Mouse (Mus musculus): ENCODE data around the gene Treml2. TPM values are rescaled to one million over a fixed set of nuclear protein-coding genes. Genes with fewer than 3 reads are reported as not detected.

The Treml2 gene
- polyA plus RNA-seq (2015; fragmentation: Nextera tagmentation; extraction: Ambion mirVana) = 0.24 and 0.37 TPM in 2 replicates

GRCm38 (mm10) chr17:48299203-48299602 lies at the start of gene Treml2:
TSS of gene Treml2 (plus strand) at chr17:48299498.
- Histone ChIP-seq H3K9me3 (no peaks in the 10 kb centered on the region), H3K27me3 (replicated peaks) (no peaks in the 10 kb centered on the region), H3K4me3 (replicated peaks) (no peak within 1 kb of the TSS), H3K4me1 (replicated peaks) (peaks cover 4% of the 10 kb centered on the region; the same call in 1 of the 2 replicates), H3K9ac (no peak within 1 kb of the TSS; the same call in 1 of the 2 replicates), H3K4me2 (replicated peaks) (no peak within 1 kb of the TSS; the same call in 1 of the 2 replicates), H3K27ac (no peak within 1 kb of the TSS), H3K36me3 (no peaks in the 10 kb centered on the region)
- peak; percentile 41; the same call in 1 of the 2 replicates for ATAC-seq
- 17% methylated on average over 3 of the region's 4 CpGs for WGBS

- WGBS = 78% methylated on average over 11 of the region's 11 CpGs
- H3K36me3 ChIP-seq = no peaks in the 10 kb centered on the region
- no peak for ATAC-seq
- no peak overlapping the region for H3K27ac ChIP-seq
- H3K27me3 ChIP-seq (replicated peaks) = no peaks in the 10 kb centered on the region
- no peak overlapping the region for H3K4me2 ChIP-seq (replicated peaks)
- no peak overlapping the region for H3K4me3 ChIP-seq (replicated peaks)
- no peaks in the 10 kb centered on the region for H3K9me3 ChIP-seq
- no peaks in the 10 kb centered on the region for H3K4me1 ChIP-seq (replicated peaks)
- H3K9ac ChIP-seq = no peak overlapping the region
These were observed 49.8 kb upstream of the Treml2 start for GRCm38 (mm10) chr17:48249501-48249900.

- Histone ChIP-seq H3K9me3 (no peaks in the 10 kb centered on the region), H3K36me3 (no peaks in the 10 kb centered on the region), H3K27ac (no peak overlapping the region), H3K4me3 (replicated peaks) (no peak overlapping the region), H3K9ac (no peak overlapping the region), H3K27me3 (replicated peaks) (no peaks in the 10 kb centered on the region), H3K4me1 (replicated peaks) (no peaks in the 10 kb centered on the region), H3K4me2 (replicated peaks) (no peak overlapping the region)
- 89% methylated on average over 7 of the region's 7 CpGs for WGBS
- no peak for ATAC-seq
These were observed 48.7 kb upstream of the Treml2 start for GRCm38 (mm10) chr17:48250631-48251030.

- H3K36me3 ChIP-seq = no peaks in the 10 kb centered on the region
- no peak for ATAC-seq
These were observed 42.7 kb upstream of the Treml2 start for GRCm38 (mm10) chr17:48256575-48256974.

GRCm38 (mm10) chr17:48261868-48262267 lies 37.4 kb upstream of the Treml2 start:
- no peak overlapping the region for H3K4me3 ChIP-seq (replicated peaks)
- H3K36me3 ChIP-seq = no peaks in the 10 kb centered on the region
- no peak overlapping the region for H3K4me2 ChIP-seq (replicated peaks)
- no peak overlapping the region for H3K27ac ChIP-seq
- no peaks in the 10 kb centered on the region for H3K27me3 ChIP-seq (replicated peaks)
- WGBS = 71% methylated on average over 2 of the region's 2 CpGs
- no peaks in the 10 kb centered on the region for H3K4me1 ChIP-seq (replicated peaks)
- no peak for ATAC-seq
- H3K9ac ChIP-seq = no peak overlapping the region
- H3K9me3 ChIP-seq = no peaks in the 10 kb centered on the region

More at GRCm38 (mm10) chr17:48256575-48256974, 42.7 kb upstream of the Treml2 start:
- H3K9me3 ChIP-seq = no peaks in the 10 kb centered on the region
- H3K9ac ChIP-seq = no peak overlapping the region
- no peak overlapping the region for H3K4me3 ChIP-seq (replicated peaks)
- H3K4me2 ChIP-seq (replicated peaks) = no peak overlapping the region
- no peaks in the 10 kb centered on the region for H3K4me1 ChIP-seq (replicated peaks)
- H3K27ac ChIP-seq = no peak overlapping the region
- no peaks in the 10 kb centered on the region for H3K27me3 ChIP-seq (replicated peaks)

- H3K36me3 ChIP-seq = no peaks in the 10 kb centered on the region
- 94% methylated on average over 3 of the region's 3 CpGs for WGBS
- no peak within 1 kb of the TSS for H3K4me2 ChIP-seq (replicated peaks)
- H3K4me3 ChIP-seq (replicated peaks) = no peak within 1 kb of the TSS
- H3K27ac ChIP-seq = no peak within 1 kb of the TSS
- no peaks in the 10 kb centered on the region for H3K27me3 ChIP-seq (replicated peaks)
- no peak within 1 kb of the TSS for H3K9ac ChIP-seq
- H3K9me3 ChIP-seq = no peaks in the 10 kb centered on the region
- H3K4me1 ChIP-seq (replicated peaks) = no peaks in the 10 kb centered on the region; the same call in 1 of the 2 replicates
- ATAC-seq = no peak
These were observed 35.4 kb upstream of the Treml2 start, which contains the start of gene Treml4 for GRCm38 (mm10) chr17:48263741-48264362. TSS of gene Treml4 (plus strand) at chr17:48264295.

GRCm38 (mm10) chr17:48264662-48265061 lies 34.6 kb upstream of the Treml2 start:
- no peaks in the 10 kb centered on the region for H3K27me3 ChIP-seq (replicated peaks)
- no peak overlapping the region for H3K4me3 ChIP-seq (replicated peaks)
- H3K4me2 ChIP-seq (replicated peaks) = no peak overlapping the region
- WGBS = 91% methylated on average over 7 of the region's 7 CpGs
- H3K36me3 ChIP-seq = no peaks in the 10 kb centered on the region
- no peak overlapping the region for H3K27ac ChIP-seq
- H3K9me3 ChIP-seq = no peaks in the 10 kb centered on the region
- no peak overlapping the region for H3K9ac ChIP-seq
- no peaks in the 10 kb centered on the region; the same call in 1 of the 2 replicates for H3K4me1 ChIP-seq (replicated peaks)
- ATAC-seq = no peak

GRCm38 (mm10) chr17:48266138-48266537 lies 33.2 kb upstream of the Treml2 start:
- 4% methylated on average over 2 of the region's 2 CpGs for WGBS
- Histone ChIP-seq H3K4me3 (replicated peaks) (no peak overlapping the region), H3K27me3 (replicated peaks) (no peaks in the 10 kb centered on the region), H3K9me3 (no peaks in the 10 kb centered on the region), H3K27ac (peak overlapping the region; percentile 72), H3K4me2 (replicated peaks) (0 out of 2 replicates have a peak overlapping the region, but pooled peaks have one; percentile 6), H3K4me1 (replicated peaks) (no peaks in the 10 kb centered on the region; the same call in 1 of the 2 replicates), H3K36me3 (no peaks in the 10 kb centered on the region), H3K9ac (no peak overlapping the region)
- no peak for ATAC-seq

GRCm38 (mm10) chr17:48266610-48267304 lies 32.5 kb upstream of the Treml2 start:
- Histone ChIP-seq H3K4me1 (replicated peaks) (no peaks in the 10 kb centered on the region; the same call in 1 of the 2 replicates), H3K27me3 (replicated peaks) (no peaks in the 10 kb centered on the region), H3K4me2 (replicated peaks) (0 out of 2 replicates have a peak overlapping the region, but pooled peaks have one; percentile 6), H3K9ac (no peak overlapping the region), H3K36me3 (no peaks in the 10 kb centered on the region), H3K27ac (peak overlapping the region; percentile 72), H3K9me3 (no peaks in the 10 kb centered on the region), H3K4me3 (replicated peaks) (no peak overlapping the region)
- WGBS = 12% methylated on average over 2 of the region's 2 CpGs
- ATAC-seq = peak; percentile 69

- H3K27me3 ChIP-seq (replicated peaks) = no peaks in the 10 kb centered on the region
- H3K4me1 ChIP-seq (replicated peaks) = no peaks in the 10 kb centered on the region; the same call in 1 of the 2 replicates
- H3K9ac ChIP-seq = no peak overlapping the region
- no peak overlapping the region for H3K4me2 ChIP-seq (replicated peaks)
- no peak overlapping the region for H3K4me3 ChIP-seq (replicated peaks)
- ATAC-seq = peak; percentile 50
- H3K36me3 ChIP-seq = no peaks in the 10 kb centered on the region
- 53% methylated on average over 1 of the region's 1 CpGs for WGBS
- no peak overlapping the region for H3K27ac ChIP-seq
- H3K9me3 ChIP-seq = no peaks in the 10 kb centered on the region
These were observed 31.7 kb upstream of the Treml2 start for GRCm38 (mm10) chr17:48267591-48267990.

GRCm38 (mm10) chr17:48268276-48268675 lies 31.0 kb upstream of the Treml2 start:
- no peak overlapping the region for H3K4me3 ChIP-seq (replicated peaks)
- no peaks in the 10 kb centered on the region for H3K36me3 ChIP-seq
- H3K27me3 ChIP-seq (replicated peaks) = no peaks in the 10 kb centered on the region
- H3K9me3 ChIP-seq = no peaks in the 10 kb centered on the region
- no peaks in the 10 kb centered on the region; the same call in 1 of the 2 replicates for H3K4me1 ChIP-seq (replicated peaks)
- no peak overlapping the region for H3K9ac ChIP-seq
- no peak overlapping the region for H3K4me2 ChIP-seq (replicated peaks)
- H3K27ac ChIP-seq = no peak overlapping the region
- no peak for ATAC-seq

GRCm38 (mm10) chr17:48269833-48270232 lies 29.5 kb upstream of the Treml2 start:
- Histone ChIP-seq H3K27ac (no peak overlapping the region), H3K9ac (no peak overlapping the region), H3K27me3 (replicated peaks) (no peaks in the 10 kb centered on the region), H3K9me3 (no peaks in the 10 kb centered on the region), H3K4me3 (replicated peaks) (no peak overlapping the region), H3K36me3 (no peaks in the 10 kb centered on the region), H3K4me2 (replicated peaks) (no peak overlapping the region), H3K4me1 (replicated peaks) (no peaks in the 10 kb centered on the region; the same call in 1 of the 2 replicates)
- WGBS = 75% methylated on average over 4 of the region's 4 CpGs
- no peak for ATAC-seq
